Mouse (Mus musculus): ENCODE measurements around the gene Ccnl2. TPM values are rescaled to one million over a fixed set of nuclear protein-coding genes. Genes with fewer than 3 reads are reported as not detected.
"Not testable (repeated sequence)": the region's sequence is repeated elsewhere in the genome, so short reads cannot be mapped to it uniquely, and the experiment has no call there.

The Ccnl2 gene
- polyA plus RNA-seq, 1 experiment from 2014 or later, result 139 TPM

DNA sequence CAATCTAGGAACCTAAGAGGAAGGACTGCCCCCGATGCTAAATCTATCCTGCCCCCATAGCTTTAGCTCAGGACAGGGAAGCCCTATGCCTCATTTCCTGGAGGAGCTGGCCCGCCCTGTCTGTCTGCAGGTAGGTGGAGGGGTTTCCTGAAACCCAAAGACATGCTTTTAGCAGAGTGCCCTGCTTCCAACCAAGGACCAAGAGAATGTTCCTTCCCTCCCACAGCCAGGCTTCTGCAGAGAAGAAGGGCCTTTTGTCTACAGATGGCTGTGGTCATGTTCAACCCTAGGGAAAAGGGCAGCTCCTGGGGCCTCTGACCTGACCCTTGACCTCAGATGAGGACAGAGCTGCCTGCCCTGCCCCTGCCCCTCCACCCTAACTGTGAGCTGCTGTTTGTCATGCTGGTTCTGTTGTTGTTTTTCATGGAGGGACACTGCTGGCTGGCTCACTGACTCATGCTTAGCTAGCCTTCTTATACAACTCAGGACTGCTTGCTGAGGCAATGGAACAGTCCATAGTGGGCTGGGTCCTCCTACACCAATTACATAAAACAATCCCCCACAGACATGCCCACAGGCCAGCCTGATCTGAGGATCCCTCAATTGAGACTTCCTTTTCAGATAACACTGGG, 35.5 kb upstream of the Ccnl2 start:
- H3K4me1 ChIP-seq, result peaks cover 26% of the 10 kb centered on the region
- H3K36me3 ChIP-seq, result no peaks in the 10 kb centered on the region
- no peak overlapping the region for H3K9ac ChIP-seq (replicated peaks)
- no peak for ATAC-seq (ENCODE audit: low FRiP score)
- H3K27ac ChIP-seq (replicated peaks), result peak overlapping the region; percentile 41; the same call in 1 of the 2 replicates
- H3K4me3 ChIP-seq (replicated peaks), result no peak overlapping the region
- H3K4me2 ChIP-seq, result no peak overlapping the region
- WGBS, result 36% methylated on average over 2 of the region's 2 CpGs
- H3K9me3 ChIP-seq (replicated peaks), result no peaks in the 10 kb centered on the region
- peaks cover 21% of the 10 kb centered on the region for H3K27me3 ChIP-seq (replicated peaks)

DNA sequence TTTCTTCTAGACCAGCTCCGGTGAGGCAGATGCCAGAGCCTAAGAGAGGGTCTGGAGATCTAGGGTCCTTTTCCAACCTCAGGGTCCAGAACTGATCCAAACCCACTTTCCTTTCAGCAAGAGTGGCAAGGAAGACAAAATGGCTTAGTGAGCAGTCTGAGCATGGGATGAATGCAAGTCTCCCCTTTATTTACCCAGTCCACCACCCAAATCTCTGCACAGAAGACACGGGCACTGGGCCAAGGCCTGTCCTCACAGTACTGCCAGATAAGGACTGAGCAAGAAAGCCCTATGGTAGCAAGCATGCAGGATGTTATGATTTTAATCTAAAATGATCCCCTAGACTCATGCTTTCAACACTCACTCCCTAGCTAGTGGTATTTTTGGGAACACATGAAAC, 34.5 kb upstream of the Ccnl2 start:
- no peak overlapping the region for H3K4me3 ChIP-seq (replicated peaks)
- peaks cover 28% of the 10 kb centered on the region for H3K4me1 ChIP-seq
- 76% methylated on average over 2 of the region's 2 CpGs for WGBS
- no peaks in the 10 kb centered on the region for H3K36me3 ChIP-seq
- H3K27me3 ChIP-seq (replicated peaks), result peaks cover 11% of the 10 kb centered on the region
- H3K9me3 ChIP-seq (replicated peaks), result no peaks in the 10 kb centered on the region
- no peak overlapping the region for H3K4me2 ChIP-seq
- no peak for ATAC-seq (ENCODE audit: low FRiP score)
- H3K27ac ChIP-seq (replicated peaks), result no peak overlapping the region; the same call in 1 of the 2 replicates
- H3K9ac ChIP-seq (replicated peaks), result no peak overlapping the region

DNA sequence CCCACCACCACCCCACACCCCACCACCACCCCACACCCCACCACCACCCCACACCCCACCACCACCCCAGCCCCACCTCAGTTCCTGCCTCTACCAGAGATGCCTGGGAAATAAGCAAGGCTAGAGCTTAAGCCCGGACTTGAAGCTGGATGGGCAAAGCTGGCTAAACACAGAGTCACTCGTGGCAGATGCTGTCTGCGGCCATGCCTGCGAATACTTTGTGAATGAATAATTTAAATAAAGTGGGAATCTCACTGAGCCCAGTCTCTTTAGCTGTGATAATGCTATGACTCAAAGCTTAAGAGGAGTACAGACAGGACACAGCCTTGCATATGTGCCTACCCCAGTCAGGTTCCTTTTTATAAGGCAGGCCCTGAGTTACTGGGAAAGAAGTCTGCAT, 32.8 kb upstream of the Ccnl2 start:
- no peaks in the 10 kb centered on the region for H3K36me3 ChIP-seq
- peaks cover 32% of the 10 kb centered on the region for H3K4me1 ChIP-seq
- H3K9me3 ChIP-seq (replicated peaks), result no peaks in the 10 kb centered on the region
- no peak overlapping the region for H3K9ac ChIP-seq (replicated peaks)
- H3K27me3 ChIP-seq (replicated peaks), result 0 out of 2 replicates have a peak, but pooled peaks cover 3% of the 10 kb centered on the region
- no peak overlapping the region for H3K27ac ChIP-seq (replicated peaks)
- 87% methylated on average over 4 of the region's 4 CpGs for WGBS
- no peak overlapping the region for H3K4me3 ChIP-seq (replicated peaks)
- ATAC-seq (ENCODE audit: low FRiP score), result no peak
- no peak overlapping the region for H3K4me2 ChIP-seq

DNA sequence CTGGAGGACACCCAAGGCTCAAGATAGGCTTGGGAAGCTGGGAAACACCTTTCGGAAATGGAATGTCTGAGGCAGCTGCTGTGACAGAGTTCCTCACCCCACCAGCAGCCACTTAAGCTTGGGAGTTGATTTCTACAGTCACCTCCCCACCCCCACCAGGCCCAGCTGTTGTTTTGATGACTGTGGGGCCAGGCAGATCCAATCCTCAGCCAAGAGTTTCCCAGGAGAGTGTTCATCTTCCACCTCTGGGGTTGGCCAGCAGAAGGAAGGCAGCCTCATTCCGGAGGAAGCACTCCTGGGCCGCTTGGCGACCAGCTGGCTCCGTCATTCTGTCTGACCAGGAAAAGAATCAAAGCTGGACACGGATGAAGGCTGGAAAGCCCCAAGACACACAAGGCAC, 31.4 kb upstream of the Ccnl2 start:
- Histone ChIP-seq H3K4me3 (replicated peaks) (no peak overlapping the region), H3K27me3 (replicated peaks) (0 out of 2 replicates have a peak, but pooled peaks cover 3% of the 10 kb centered on the region), H3K4me1 (peaks cover 29% of the 10 kb centered on the region), H3K4me2 (peak overlapping the region; percentile 13; the same call in 1 of the 2 replicates), H3K27ac (replicated peaks) (peak overlapping the region; percentile 41; the same call in 1 of the 2 replicates), H3K9me3 (replicated peaks) (no peaks in the 10 kb centered on the region), H3K36me3 (no peaks in the 10 kb centered on the region), H3K9ac (replicated peaks) (no peak overlapping the region)
- 36% methylated on average over 6 of the region's 6 CpGs for WGBS
- no peak for ATAC-seq (ENCODE audit: low FRiP score)

DNA sequence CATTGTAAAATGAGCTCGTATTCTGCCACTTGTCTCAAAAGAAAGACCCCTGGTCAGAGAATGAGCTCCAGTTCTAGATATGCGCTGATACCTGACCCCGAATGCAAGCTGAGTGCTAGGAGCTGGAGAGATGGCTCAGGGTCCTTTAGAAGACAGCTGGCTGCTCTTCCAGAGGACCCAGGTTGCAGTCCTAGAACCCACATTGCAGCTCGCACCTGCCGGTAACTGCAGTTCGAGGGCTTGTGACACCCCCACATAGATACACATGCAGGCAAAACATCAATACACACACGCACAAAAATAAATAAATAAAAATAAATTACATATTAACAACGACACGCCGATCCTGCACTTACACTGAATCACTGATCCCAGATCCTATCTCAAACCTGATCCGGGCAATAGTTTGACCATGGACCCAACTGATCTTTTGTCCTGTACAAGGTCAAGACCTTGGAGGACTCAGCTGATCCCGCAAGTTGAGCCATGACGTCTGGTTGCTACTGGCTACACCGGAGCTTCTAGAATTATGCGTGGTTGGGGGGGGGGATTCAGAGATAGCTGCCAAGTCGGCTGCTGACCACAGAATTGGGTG, 28.7 kb upstream of the Ccnl2 start:
- H3K9ac ChIP-seq (replicated peaks), result peak overlapping the region; percentile 75
- H3K27ac ChIP-seq (replicated peaks), result peak overlapping the region; percentile 92
- peak; percentile 39; the same call in 1 of the 2 replicates for ATAC-seq (ENCODE audit: low FRiP score)
- WGBS, result 35% methylated on average over 16 of the region's 16 CpGs
- H3K4me1 ChIP-seq, result peaks cover 26% of the 10 kb centered on the region
- no peaks in the 10 kb centered on the region for H3K27me3 ChIP-seq (replicated peaks)
- no peaks in the 10 kb centered on the region for H3K36me3 ChIP-seq
- H3K4me2 ChIP-seq, result peak overlapping the region; percentile 74
- no peaks in the 10 kb centered on the region for H3K9me3 ChIP-seq (replicated peaks)
- H3K4me3 ChIP-seq (replicated peaks), result peak overlapping the region; percentile 63

DNA sequence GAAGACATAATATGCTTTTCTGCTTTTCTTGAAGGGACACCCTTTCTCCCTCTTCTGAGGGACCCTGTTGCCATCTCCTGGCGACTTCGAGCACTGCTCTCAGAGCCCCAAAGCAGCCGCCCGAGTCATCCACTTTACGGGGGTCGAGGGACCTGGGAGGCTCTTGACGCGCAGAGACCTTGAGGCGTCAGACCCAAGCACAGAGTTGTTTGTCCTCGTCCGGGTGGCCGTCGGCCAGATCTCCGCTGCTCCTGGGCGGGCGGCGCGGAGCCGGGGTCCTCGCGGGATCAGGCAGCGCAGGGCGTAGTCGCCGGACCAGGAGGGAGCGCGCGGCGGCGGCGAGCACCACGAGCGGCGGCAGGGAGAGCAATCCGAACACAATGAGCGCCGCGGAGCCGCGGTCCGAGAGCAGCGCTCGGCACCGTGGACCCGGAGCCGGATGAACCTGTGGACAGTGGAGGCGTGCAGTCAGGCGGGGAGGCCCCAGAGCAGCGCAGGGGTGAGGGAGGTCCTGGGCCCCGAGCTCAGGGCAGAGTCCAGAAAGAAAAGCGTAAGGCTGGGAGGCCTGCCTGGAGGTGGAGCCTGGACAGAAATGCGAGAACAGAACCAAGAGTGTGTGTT, 28.1 kb upstream of the Ccnl2 start:
- Histone ChIP-seq H3K9me3 (replicated peaks) (no peaks in the 10 kb centered on the region), H3K4me3 (replicated peaks) (peak overlapping the region; percentile 63), H3K27ac (replicated peaks) (peak overlapping the region; percentile 92), H3K9ac (replicated peaks) (peak overlapping the region; percentile 75), H3K27me3 (replicated peaks) (no peaks in the 10 kb centered on the region), H3K4me2 (peak overlapping the region; percentile 74), H3K36me3 (no peaks in the 10 kb centered on the region), H3K4me1 (peaks cover 26% of the 10 kb centered on the region)
- ATAC-seq (ENCODE audit: low FRiP score), result peak; percentile 89
- WGBS, result under 1% methylated on average over 52 of the region's 52 CpGs

DNA sequence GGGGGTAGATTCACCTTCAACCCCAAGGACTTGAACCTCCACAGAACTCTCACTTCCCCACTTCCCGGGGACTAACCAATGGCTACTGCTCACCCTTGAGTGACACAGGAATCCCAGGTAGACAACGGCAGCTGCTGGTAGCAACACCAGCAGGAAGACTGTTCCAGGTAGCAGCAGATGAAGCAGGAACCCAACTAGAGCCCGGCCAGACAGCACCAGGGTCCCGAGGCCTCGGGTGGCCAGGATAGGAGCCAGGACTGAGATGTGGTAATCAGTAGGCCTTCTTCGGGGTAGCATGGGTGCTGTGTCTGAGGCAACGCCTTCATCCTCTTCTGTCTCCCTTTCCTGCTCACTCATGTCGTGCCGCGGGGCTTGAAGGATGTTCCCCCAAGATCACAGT, 27.0 kb upstream of the Ccnl2 start:
- Histone ChIP-seq H3K36me3 (no peaks in the 10 kb centered on the region), H3K27ac (replicated peaks) (0 out of 2 replicates have a peak overlapping the region, but pooled peaks have one; percentile 28), H3K27me3 (replicated peaks) (no peaks in the 10 kb centered on the region), H3K4me2 (0 out of 2 replicates have a peak overlapping the region, but pooled peaks have one; percentile 74), H3K4me3 (replicated peaks) (no peak overlapping the region), H3K4me1 (peaks cover 26% of the 10 kb centered on the region), H3K9ac (replicated peaks) (0 out of 2 replicates have a peak overlapping the region, but pooled peaks have one; percentile 20), H3K9me3 (replicated peaks) (no peaks in the 10 kb centered on the region)
- no peak for ATAC-seq (ENCODE audit: low FRiP score)
- 90% methylated on average over 10 of the region's 10 CpGs for WGBS

DNA sequence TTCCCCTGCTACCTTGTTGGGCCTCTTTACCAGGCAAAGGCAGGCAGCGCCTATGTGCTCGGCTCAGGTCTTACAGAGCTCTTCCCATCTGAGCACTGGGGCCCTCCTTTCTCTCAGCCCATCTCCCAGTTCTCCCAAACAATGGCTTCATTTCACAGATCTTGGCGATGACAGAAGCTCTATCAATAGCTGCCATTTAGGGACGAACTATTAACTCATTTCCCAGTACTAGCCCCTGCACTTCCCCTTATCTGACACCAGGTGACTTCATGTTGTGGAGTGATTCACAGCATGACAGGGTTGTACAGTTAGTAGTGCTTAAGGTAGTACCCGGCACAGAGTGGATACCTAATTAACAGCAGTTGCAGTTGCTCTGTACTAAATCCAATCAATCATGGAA, 26.5 kb upstream of the Ccnl2 start, which contains the start of gene Tmem88b:
TSS of gene Tmem88b (minus strand) at position 56 of the 400 bp plus-strand sequence.
- H3K36me3 ChIP-seq, result no peaks in the 10 kb centered on the region
- WGBS, result 68% methylated on average over 5 of the region's 5 CpGs

DNA sequence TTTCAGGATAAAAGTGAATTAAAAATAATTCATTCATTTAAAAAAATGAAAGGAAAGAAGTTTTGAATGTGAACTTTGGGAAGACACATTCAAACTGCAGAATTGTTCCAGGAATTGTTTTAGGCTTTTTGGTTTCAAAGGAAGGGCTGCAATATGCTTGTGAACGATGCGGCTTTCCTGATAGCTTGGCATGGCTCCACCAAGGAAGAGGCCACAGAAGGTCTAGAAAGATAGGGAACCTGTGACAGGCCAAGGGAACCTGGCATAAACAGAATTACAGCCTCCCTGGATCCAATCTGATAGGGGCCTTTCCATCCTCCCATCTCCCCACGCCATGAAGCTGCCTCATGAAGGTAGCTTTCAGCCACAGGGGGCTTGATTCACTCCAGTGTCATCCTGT, 24.0 kb upstream of the Ccnl2 start:
- H3K4me1 ChIP-seq, result peaks cover 18% of the 10 kb centered on the region
- no peaks in the 10 kb centered on the region for H3K27me3 ChIP-seq (replicated peaks)
- ATAC-seq (ENCODE audit: low FRiP score), result no peak
- no peak overlapping the region for H3K9ac ChIP-seq (replicated peaks)
- H3K4me3 ChIP-seq (replicated peaks), result no peak overlapping the region
- WGBS, result 81% methylated on average over 3 of the region's 3 CpGs
- H3K36me3 ChIP-seq, result no peaks in the 10 kb centered on the region
- H3K9me3 ChIP-seq (replicated peaks), result no peaks in the 10 kb centered on the region
- H3K27ac ChIP-seq (replicated peaks), result no peak overlapping the region
- H3K4me2 ChIP-seq, result no peak overlapping the region

More for the DNA sequence above, 26.5 kb upstream of the Ccnl2 start, which contains the start of gene Tmem88b:
- H3K9ac ChIP-seq (replicated peaks), result peak within 1 kb of the TSS; percentile 75; the same call in 1 of the 2 replicates
- H3K4me1 ChIP-seq, result peaks cover 25% of the 10 kb centered on the region
- peak within 1 kb of the TSS; percentile 63 for H3K4me3 ChIP-seq (replicated peaks)
- H3K27ac ChIP-seq (replicated peaks), result peak within 1 kb of the TSS; percentile 92; the same call in 1 of the 2 replicates
- peak within 1 kb of the TSS; percentile 74 for H3K4me2 ChIP-seq
- H3K27me3 ChIP-seq (replicated peaks), result no peaks in the 10 kb centered on the region
- H3K9me3 ChIP-seq (replicated peaks), result no peaks in the 10 kb centered on the region
- ATAC-seq (ENCODE audit: low FRiP score), result no peak

DNA sequence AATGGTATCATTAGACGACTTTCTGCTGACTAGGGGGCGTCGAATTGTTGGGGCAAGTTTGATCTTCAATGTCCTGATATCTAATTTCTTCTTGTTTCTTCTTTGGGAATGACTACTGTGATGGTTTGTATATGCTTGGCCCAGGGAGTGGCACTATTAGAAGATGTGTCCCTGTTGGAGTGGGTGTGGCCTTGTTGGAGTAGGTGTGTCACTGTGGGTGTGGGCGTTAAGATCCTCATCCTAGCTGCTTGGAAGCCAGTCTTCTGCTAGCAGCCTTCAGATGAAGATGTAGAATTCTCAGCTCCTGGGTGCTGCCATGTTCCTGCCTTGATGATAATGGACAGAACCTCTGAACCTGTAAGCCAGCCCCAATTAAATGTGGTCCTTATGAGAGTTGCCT, 23.5 kb upstream of the Ccnl2 start:
- not testable (repeated sequence) for ATAC-seq (ENCODE audit: low FRiP score); H3K9ac ChIP-seq (replicated peaks)
- WGBS, result 81% methylated on average over 4 of the region's 4 CpGs

DNA sequence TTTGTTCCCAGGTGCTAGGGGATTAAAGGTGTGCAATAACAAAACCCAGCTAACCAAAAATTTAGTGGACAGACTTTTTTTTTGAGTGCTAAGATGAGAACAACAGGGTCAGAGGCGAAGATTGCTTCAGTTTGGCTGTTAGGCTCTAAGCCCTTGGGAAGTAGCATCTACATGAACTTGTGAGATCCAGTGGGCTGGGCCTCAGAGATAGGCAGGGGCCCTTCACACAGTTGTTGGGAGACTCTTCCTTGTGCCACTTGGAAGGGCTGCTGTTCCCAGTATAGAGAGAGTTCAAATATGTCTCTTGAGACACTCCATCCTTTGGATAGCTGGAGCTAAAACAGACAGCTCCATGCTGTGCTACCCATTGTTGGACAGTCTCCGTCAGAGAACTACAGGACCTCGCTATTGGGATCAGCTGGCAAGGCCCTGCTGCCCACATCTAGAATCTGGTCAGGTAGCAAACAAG, 22.2 kb upstream of the Ccnl2 start, which contains the start of gene Ankrd65:
TSS of gene Ankrd65 (plus strand) at position 419 of the 469 bp plus-strand sequence.
- Histone ChIP-seq H3K9me3 (replicated peaks) (no peaks in the 10 kb centered on the region), H3K27ac (replicated peaks) (no peak within 1 kb of the TSS), H3K4me3 (replicated peaks) (no peak within 1 kb of the TSS), H3K4me2 (no peak within 1 kb of the TSS), H3K36me3 (no peaks in the 10 kb centered on the region), H3K9ac (replicated peaks) (no peak within 1 kb of the TSS), H3K27me3 (replicated peaks) (no peaks in the 10 kb centered on the region), H3K4me1 (peaks cover 7% of the 10 kb centered on the region)
- WGBS, result 81% methylated on average over 3 of the region's 3 CpGs
- ATAC-seq (ENCODE audit: low FRiP score), result no peak

More for the DNA sequence above, 23.5 kb upstream of the Ccnl2 start:
- H3K4me1 ChIP-seq, result peaks cover 12% of the 10 kb centered on the region
- not testable (repeated sequence) for H3K9me3 ChIP-seq (replicated peaks); H3K36me3 ChIP-seq; H3K27ac ChIP-seq (replicated peaks); H3K27me3 ChIP-seq (replicated peaks); H3K4me2 ChIP-seq; H3K4me3 ChIP-seq (replicated peaks)

All from neural tube, embryonic 15.5 days (tissue).